Mouse (Mus musculus) gonadal fat pad, adult 2 months (tissue): Measurements from ENCODE around the gene Gm4792. TPM values are rescaled to one million over a fixed set of nuclear protein-coding genes. Genes with fewer than 3 reads are reported as not detected.

Experiments used
- polyA plus RNA-seq: library from polyadenylated mRNA; depleted of rRNA; stranded (reverse); fragments of >200 nt; gene quantifications from 2 replicates; pipeline ENCODE4 v1.2.3, GENCODE M21; 2012; rRNA removed

The Gm4792 gene
- polyA plus RNA-seq, 1 experiment, result not detected

Other genes starting within 250 kb of the Gm4792 start
- 6.2 and 7.7 TPM in 2 replicates for gene Nr2c1, start 150.7 kb downstream of the Gm4792 start, polyA plus RNA-seq
- 89.8 and 97.7 TPM in 2 replicates for gene Ndufa12, start 100.0 kb downstream of the Gm4792 start, polyA plus RNA-seq
- gene Tmcc3, start 13.2 kb upstream of the Gm4792 start, polyA plus RNA-seq, result 26.5 and 31.5 TPM in 2 replicates